Mouse (Mus musculus) heart, postnatal 4 days (tissue): ENCODE results near the gene Cic. TPM values are rescaled to one million over a fixed set of nuclear protein-coding genes. Genes with fewer than 3 reads are reported as not detected.

Experiments used
- DNase-seq: peaks from one replicate; pipeline ENCODE4 v3.0.0; 2021
- total RNA-seq, 2 experiments: library from RNA; stranded (reverse); gene quantifications; 2 replicates each; pipeline ENCODE4 v1.2.3; 2021

Gene Cic
- total RNA-seq, 2 experiments from 2014 or later, result 108 to 109 TPM

- peak; percentile 38 for DNase-seq
Measured at GRCm38 (mm10) chr7:25284766-25285165, 17.3 kb downstream of the Cic start.

GRCm38 (mm10) chr7:25285511-25286238 is 18.2 kb downstream of the Cic start:
- DNase-seq, result no peak

GRCm38 (mm10) chr7:25286989-25287388 is 19.5 kb downstream of the Cic start:
- no peak for DNase-seq

GRCm38 (mm10) chr7:25288011-25288410 is 20.5 kb downstream of the Cic start:
- DNase-seq, result no peak

- DNase-seq, result no peak
Measured at GRCm38 (mm10) chr7:25288721-25289120, 21.2 kb downstream of the Cic start.

GRCm38 (mm10) chr7:25289925-25290324 is 22.4 kb downstream of the Cic start:
- DNase-seq, result no peak

- DNase-seq, result no peak
Measured at GRCm38 (mm10) chr7:25290463-25290862, 23.0 kb downstream of the Cic start.

- peak; percentile 70 for DNase-seq
Measured at GRCm38 (mm10) chr7:25290911-25291310, 23.4 kb downstream of the Cic start.

- DNase-seq, result no peak
Measured at GRCm38 (mm10) chr7:25292107-25292506, 24.6 kb downstream of the Cic start.

- DNase-seq, result no peak
Measured at GRCm38 (mm10) chr7:25293191-25293739, 25.8 kb downstream of the Cic start.

GRCm38 (mm10) chr7:25294495-25294894 is 27.0 kb downstream of the Cic start:
- DNase-seq, result no peak

GRCm38 (mm10) chr7:25294960-25295722 is 27.6 kb downstream of the Cic start:
- DNase-seq, result no peak

- DNase-seq, result peak; percentile 39
Measured at GRCm38 (mm10) chr7:25296945-25297453, 29.5 kb downstream of the Cic start.

GRCm38 (mm10) chr7:25297454-25298325 is 30.2 kb downstream of the Cic start, which contains the start of gene Pafah1b3:
Gene Pafah1b3 (minus strand): TSS chr7:25297986.
- DNase-seq, result peak; percentile 79

GRCm38 (mm10) chr7:25301063-25301462 is 33.6 kb downstream of the Cic start, which contains the start of gene Prr19:
Gene Prr19 (plus strand): TSS chr7:25301411.
- no peak for DNase-seq

GRCm38 (mm10) chr7:25303003-25303684 is 35.6 kb downstream of the Cic start:
- DNase-seq, result no peak

- DNase-seq, result no peak
Measured at GRCm38 (mm10) chr7:25303685-25304006, 36.1 kb downstream of the Cic start.

GRCm38 (mm10) chr7:25305481-25305880 is 38.0 kb downstream of the Cic start:
- no peak for DNase-seq

- DNase-seq, result peak; percentile 62
Measured at GRCm38 (mm10) chr7:25305956-25306613, 38.6 kb downstream of the Cic start, which contains the start of gene Tmem145. Gene Tmem145 (plus strand): TSS chr7:25306106.

- no peak for DNase-seq
Measured at GRCm38 (mm10) chr7:25306614-25306996, 39.1 kb downstream of the Cic start.

GRCm38 (mm10) chr7:25308702-25309318 is 41.3 kb downstream of the Cic start:
- DNase-seq, result no peak
